Mouse (Mus musculus) gastrocnemius, postnatal 4 days (tissue): ENCODE measurements around the gene Tcstv3. TPM values are rescaled to one million over a fixed set of nuclear protein-coding genes. Genes with fewer than 3 reads are reported as not detected.
"Not testable (repeated sequence)": the region's sequence is repeated elsewhere in the genome, so short reads cannot be mapped to it uniquely, and the experiment has no call there.

Experiments used
- DNase-seq, 2 experiments: peaks; one replicate each; pipeline ENCODE4 v3.0.0; 2021 to 2022; ENCODE audit warnings: low spot score in 2 of 2, mixed read lengths in 2 of 2
- long read RNA-seq, 2 experiments: library from polyadenylated mRNA; stranded (forward); transcript quantifications; one replicate each; pipeline ENCODE4 v2.0.0; 2021
- total RNA-seq, 2 experiments: library from RNA; stranded (reverse); gene quantifications; 2 replicates each; pipeline ENCODE4 v1.2.3; 2021

Tcstv3 gene
- not detected for total RNA-seq
- long read RNA-seq, experiment 1: 0 reads
- long read RNA-seq, experiment 2: 0 reads

GRCm38 (mm10) chr13:120316578-120316977 lies at the start of gene Tcstv3:
Gene Tcstv3, plus strand, starts transcription at chr13:120316878.
- not testable (repeated sequence) for DNase-seq

- not testable (repeated sequence) for DNase-seq
These were observed 38.8 kb upstream of the Tcstv3 start for GRCm38 (mm10) chr13:120277837-120278236.

GRCm38 (mm10) chr13:120278784-120279183 lies 37.9 kb upstream of the Tcstv3 start:
- DNase-seq: no peak

GRCm38 (mm10) chr13:120299324-120299894 lies 17.3 kb upstream of the Tcstv3 start:
- DNase-seq: no peak

GRCm38 (mm10) chr13:120299991-120300442 lies 16.7 kb upstream of the Tcstv3 start, which contains the start of gene BC147527:
Gene BC147527, plus strand, starts transcription at chr13:120300392.
- DNase-seq: no peak

GRCm38 (mm10) chr13:120300853-120301252 lies 15.8 kb upstream of the Tcstv3 start:
- no peak for DNase-seq

- DNase-seq: no peak
These were observed 5.9 kb upstream of the Tcstv3 start for GRCm38 (mm10) chr13:120310749-120311148.

GRCm38 (mm10) chr13:120313584-120313983 lies 3.1 kb upstream of the Tcstv3 start:
- DNase-seq: no peak

- DNase-seq: no peak
These were observed 3.5 kb downstream of the Tcstv3 start for GRCm38 (mm10) chr13:120320183-120320582.

- DNase-seq: no peak
These were observed 4.0 kb downstream of the Tcstv3 start for GRCm38 (mm10) chr13:120320721-120321120.

Other genes with a start within 250 kb of the Tcstv3 start
- gene Gm20767, start 176.6 kb upstream of the Tcstv3 start, total RNA-seq: not detected
- gene Gm21818, start 144.4 kb upstream of the Tcstv3 start, total RNA-seq: not detected
- not detected for gene Gm21762, start 100.9 kb upstream of the Tcstv3 start, total RNA-seq
- not detected for gene Gm21731, start 77.8 kb upstream of the Tcstv3 start, total RNA-seq
- gene AF067061, start 53.8 kb upstream of the Tcstv3 start, total RNA-seq: not detected
- gene BC147527, start 16.5 kb upstream of the Tcstv3 start, total RNA-seq: not detected